Mouse (Mus musculus) cortical plate, adult 2 months (tissue): ENCODE results near the gene Cryge. TPM values are rescaled to one million over a fixed set of nuclear protein-coding genes. Genes with fewer than 3 reads are reported as not detected.
"Not testable (repeated sequence)": the region's sequence is repeated elsewhere in the genome, so short reads cannot be mapped to it uniquely, and the experiment has no call there.

Experiments
- H3K27ac ChIP-seq: fragments of 200-500 bp; 2 replicates; pipeline ENCODE4 v1.5.1; 2012; ENCODE audit warnings: low read length, control low read depth, inconsistent platforms; ENCODE audit not compliant: insufficient read depth
- H3K4me1 ChIP-seq: fragments of 200-500 bp; 2 replicates; pipeline ENCODE4 v1.6.1; 2011; ENCODE audit warnings: low read length; ENCODE audit not compliant: control insufficient read depth, insufficient read depth
- H3K4me3 ChIP-seq: fragments of 200-500 bp; 2 replicates; pipeline ENCODE4 v1.5.1; 2011; ENCODE audit warnings: mild to moderate bottlenecking, low read length, control low read depth; ENCODE audit not compliant: insufficient read depth
- CTCF ChIP-seq: fragments of 200-500 bp; IDR thresholded peaks from 2 replicates; pipeline ENCODE4 v1.5.1; 2011; ENCODE audit warnings: mild to moderate bottlenecking, control low read depth, low read length; ENCODE audit not compliant: insufficient read depth; ENCODE audit errors: extremely low read depth
- POLR2A ChIP-seq: fragments of 200-500 bp; IDR thresholded peaks from 2 replicates; pipeline ENCODE4 v1.6.1; 2011; ENCODE audit warnings: mild to moderate bottlenecking, low read length, control low read depth; ENCODE audit not compliant: insufficient read depth; ENCODE audit errors: extremely low read depth
- polyA plus RNA-seq: library from polyadenylated mRNA; depleted of rRNA; stranded (reverse); fragments of >200 nt; gene quantifications from 2 replicates; pipeline ENCODE4 v1.2.3, GENCODE M21; 2012; rRNA removed

Gene Cryge
- polyA plus RNA-seq: not detected in 2 replicates

DNA sequence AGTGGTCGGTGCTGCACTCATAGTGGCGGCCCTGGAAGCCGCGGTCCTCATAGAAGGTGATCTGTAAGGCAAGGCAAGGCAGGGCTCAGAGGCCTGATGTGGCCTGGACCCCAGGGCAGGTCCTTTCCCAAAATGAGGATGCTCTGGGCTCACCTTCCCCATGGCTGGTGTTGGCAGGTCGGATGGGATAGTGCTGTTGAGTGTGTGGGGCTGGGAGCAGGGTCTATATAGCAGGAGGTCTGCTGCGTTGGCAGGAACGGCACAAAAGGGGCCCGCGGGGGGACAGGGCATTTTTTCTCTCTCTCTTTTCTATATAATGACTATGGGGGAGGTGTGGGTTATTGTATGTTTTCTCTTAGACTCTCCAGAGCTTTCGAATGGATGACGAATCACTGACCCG is at the start of gene Cryge:
TSS of gene Cryge (minus strand) at position 198 of the 400 bp plus-strand sequence.
- H3K27ac ChIP-seq, H3K4me3 ChIP-seq, H3K4me1 ChIP-seq: not testable (repeated sequence)

GRCm38 (mm10) chr1:65096953-65097352 is 46.0 kb upstream of the Cryge start:
- no peak overlapping the region for H3K27ac ChIP-seq
- H3K4me3 ChIP-seq: no peak overlapping the region
- TF ChIP-seq CTCF (no peak), POLR2A (no peak)
- no peaks in the 10 kb centered on the region for H3K4me1 ChIP-seq

GRCm38 (mm10) chr1:65091566-65091965 is 40.6 kb upstream of the Cryge start:
- TF ChIP-seq CTCF (no peak), POLR2A (no peak)
- H3K27ac ChIP-seq: no peak overlapping the region
- H3K4me3 ChIP-seq: no peak overlapping the region
- H3K4me1 ChIP-seq: no peaks in the 10 kb centered on the region

DNA sequence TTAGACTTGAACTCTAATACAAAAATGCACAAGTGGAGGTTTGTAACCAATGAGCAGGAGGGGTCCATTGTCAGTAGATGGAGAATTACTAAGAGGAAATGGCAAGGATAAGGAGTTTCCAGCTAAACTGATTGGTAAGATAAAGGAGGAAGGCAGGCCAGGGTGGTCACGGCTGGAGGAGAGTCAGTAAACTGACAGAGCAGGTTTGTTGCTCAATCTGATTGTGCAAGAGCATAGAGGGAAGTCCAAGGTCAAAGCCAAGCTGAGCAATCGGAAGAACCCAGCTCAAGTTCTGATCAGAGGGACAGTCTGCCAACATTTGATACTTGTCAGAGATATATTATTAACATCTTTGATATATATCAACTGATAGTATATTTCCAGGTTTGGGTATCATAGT is 39.4 kb upstream of the Cryge start:
- Histone ChIP-seq H3K4me1 (no peaks in the 10 kb centered on the region), H3K27ac (no peak overlapping the region), H3K4me3 (no peak overlapping the region)
- TF ChIP-seq CTCF: no peak

DNA sequence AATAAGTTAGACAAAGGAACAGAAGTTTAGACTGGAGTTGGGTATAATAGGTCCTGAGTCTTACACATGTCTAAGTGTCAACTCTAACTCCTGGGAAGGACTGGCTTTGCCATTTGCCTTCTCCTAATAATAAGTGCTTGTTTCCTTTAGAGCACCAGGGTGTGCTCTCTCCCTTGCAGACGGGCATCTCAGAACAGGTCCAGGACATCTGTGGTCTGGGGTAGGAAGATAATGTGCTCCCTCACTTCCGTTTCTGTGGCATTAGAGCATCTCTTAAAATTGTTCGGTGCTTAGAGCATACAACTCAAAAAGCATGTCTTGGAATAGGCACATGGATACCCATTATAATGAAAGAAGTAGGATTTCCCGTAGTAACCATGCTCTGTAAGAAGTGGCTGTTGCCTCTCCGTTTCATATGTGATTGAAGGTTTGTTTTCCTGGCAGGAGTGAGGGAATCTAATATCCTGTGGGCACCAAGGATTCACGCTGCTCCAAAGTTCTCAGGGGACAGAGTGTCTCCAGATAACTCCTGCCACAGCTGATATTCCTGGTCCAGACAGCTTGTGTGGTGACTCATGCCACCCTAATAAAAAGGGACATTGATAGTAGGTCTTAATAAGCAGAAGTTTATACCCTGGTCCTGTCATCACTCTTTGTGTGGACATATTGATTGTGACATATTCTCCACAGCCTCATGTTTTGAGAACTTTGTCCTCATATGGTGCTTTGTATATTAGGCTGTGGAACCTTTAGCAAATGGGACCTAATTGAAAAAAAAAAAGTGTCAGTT is 37.8 kb upstream of the Cryge start:
- H3K4me3 ChIP-seq: no peak overlapping the region
- no peaks in the 10 kb centered on the region for H3K4me1 ChIP-seq
- TF ChIP-seq CTCF: no peak
- no peak for TF ChIP-seq POLR2A
- H3K27ac ChIP-seq: no peak overlapping the region

GRCm38 (mm10) chr1:65082188-65082587 is 31.2 kb upstream of the Cryge start, which contains the start of gene Crygb:
Gene Crygb, minus strand, starts transcription at chr1:65082288.
- no peak within 1 kb of the TSS for H3K4me3 ChIP-seq
- no peak within 1 kb of the TSS for H3K27ac ChIP-seq
- H3K4me1 ChIP-seq: no peaks in the 10 kb centered on the region
- TF ChIP-seq CTCF (no peak), POLR2A (no peak)

- Histone ChIP-seq H3K4me3 (no peak overlapping the region), H3K4me1 (no peaks in the 10 kb centered on the region), H3K27ac (no peak overlapping the region)
- TF ChIP-seq CTCF (no peak), POLR2A (no peak)
Measured at GRCm38 (mm10) chr1:65075607-65076006, 24.7 kb upstream of the Cryge start.

DNA sequence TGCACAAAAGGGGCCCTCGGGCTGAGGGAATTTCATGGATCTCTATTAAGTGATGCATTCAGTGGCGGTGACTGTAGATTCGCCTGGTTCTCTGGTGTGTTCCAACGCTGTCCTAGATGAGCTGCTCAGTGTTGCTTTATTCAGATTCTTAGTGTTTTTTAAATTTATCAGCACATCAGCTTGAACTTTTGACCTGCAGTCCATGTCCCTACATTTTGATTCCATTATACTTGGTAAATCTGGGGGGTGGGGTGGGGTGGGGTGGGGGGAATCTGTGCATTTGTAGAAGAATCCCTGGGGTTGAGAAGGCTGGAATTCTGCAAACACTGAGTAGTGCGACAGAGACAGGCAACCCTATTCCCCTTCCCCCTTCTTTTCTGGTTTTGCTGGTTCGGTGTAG is 22.6 kb upstream of the Cryge start, which contains the start of gene Crygc:
TSS of gene Crygc (minus strand) at position 101 of the 400 bp plus-strand sequence.
- H3K27ac ChIP-seq: no peak within 1 kb of the TSS
- TF ChIP-seq CTCF (no peak), POLR2A (no peak)
- no peak within 1 kb of the TSS for H3K4me3 ChIP-seq
- H3K4me1 ChIP-seq: no peaks in the 10 kb centered on the region

DNA sequence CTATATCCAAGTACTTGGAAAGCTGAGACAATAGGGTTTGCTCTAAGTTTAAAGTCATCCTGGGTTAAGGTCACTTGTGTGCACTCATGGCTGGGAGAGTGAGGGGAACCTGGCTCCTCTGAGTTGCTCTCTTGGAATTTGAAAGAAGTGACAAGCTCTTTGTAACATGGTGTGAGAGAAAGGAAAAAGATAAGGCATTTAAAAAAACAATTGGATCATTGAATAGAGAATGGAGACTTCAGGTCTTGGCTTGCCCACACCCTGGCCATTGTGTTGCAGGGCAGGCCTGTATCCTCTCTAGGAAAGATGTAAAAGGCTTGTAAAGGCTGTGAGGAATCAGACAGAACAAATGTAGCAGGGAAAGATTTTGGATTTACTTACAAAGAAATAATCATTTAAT is 16.9 kb upstream of the Cryge start:
- Histone ChIP-seq H3K27ac (no peak overlapping the region), H3K4me3 (no peak overlapping the region), H3K4me1 (no peaks in the 10 kb centered on the region)
- no peak for TF ChIP-seq POLR2A
- no peak for TF ChIP-seq CTCF

DNA sequence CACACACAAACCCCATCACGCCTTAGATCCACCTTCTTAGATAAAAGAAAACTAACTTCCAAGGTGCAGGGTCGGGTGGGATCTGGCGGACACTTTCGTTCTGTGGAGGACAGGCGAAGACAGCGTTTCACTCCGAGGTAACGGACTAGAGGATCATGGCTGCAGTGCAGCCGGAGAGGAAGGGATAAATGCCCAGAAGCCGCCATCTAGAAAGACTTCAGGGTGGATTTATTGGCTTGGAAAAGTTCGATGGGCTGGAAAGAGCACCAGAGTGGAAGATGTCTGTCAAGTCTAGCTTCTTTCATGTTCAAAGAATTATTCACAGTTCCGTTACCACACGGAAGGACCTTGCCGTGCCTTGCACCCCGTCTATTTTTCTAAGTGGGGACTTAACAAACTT is 13.3 kb upstream of the Cryge start:
- H3K27ac ChIP-seq: no peak overlapping the region
- H3K4me1 ChIP-seq: no peaks in the 10 kb centered on the region
- H3K4me3 ChIP-seq: no peak overlapping the region
- no peak for TF ChIP-seq POLR2A
- no peak for TF ChIP-seq CTCF

DNA sequence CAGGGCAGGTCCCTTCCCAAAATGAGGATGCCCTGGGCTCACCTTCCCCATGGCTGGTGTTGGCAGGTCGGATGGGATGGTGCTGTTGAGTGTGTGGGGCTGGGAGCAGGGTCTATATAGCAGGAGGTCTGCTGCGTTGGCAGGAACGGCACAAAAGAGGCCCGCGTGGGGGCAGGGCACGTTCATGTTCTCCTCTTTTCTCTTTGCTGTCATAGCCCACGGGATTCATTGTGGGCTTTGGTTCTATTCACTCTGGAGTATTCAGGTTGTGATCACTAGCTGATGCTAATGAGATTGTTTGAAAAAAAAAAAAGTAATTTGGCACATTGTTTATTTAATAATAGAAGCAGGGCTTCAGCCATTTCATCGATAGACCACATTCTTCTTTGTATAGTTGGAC is 12.4 kb upstream of the Cryge start, which contains the start of gene Crygd:
TSS of gene Crygd (minus strand) at position 101 of the 400 bp plus-strand sequence.
- Histone ChIP-seq H3K27ac (no peak within 1 kb of the TSS), H3K4me1 (no peaks in the 10 kb centered on the region)
- TF ChIP-seq CTCF: no peak
- TF ChIP-seq POLR2A: no peak

More for the DNA sequence above, 12.4 kb upstream of the Cryge start, which contains the start of gene Crygd:
- no peak within 1 kb of the TSS for H3K4me3 ChIP-seq
